Mouse (Mus musculus) natural killer cell, adult 2 months (primary cell): Measurements from ENCODE around the gene Gapdhs.
"Not testable (repeated sequence)": the region's sequence is repeated elsewhere in the genome, so short reads cannot be mapped to it uniquely, and the experiment has no call there.

ENCODE experiments used
- DNase-seq, 2 experiments: peaks; one replicate each; pipeline ENCODE4 v3.0.0; 2022; ENCODE audit warnings: low spot score in 2 of 2

Gapdhs gene

DNA sequence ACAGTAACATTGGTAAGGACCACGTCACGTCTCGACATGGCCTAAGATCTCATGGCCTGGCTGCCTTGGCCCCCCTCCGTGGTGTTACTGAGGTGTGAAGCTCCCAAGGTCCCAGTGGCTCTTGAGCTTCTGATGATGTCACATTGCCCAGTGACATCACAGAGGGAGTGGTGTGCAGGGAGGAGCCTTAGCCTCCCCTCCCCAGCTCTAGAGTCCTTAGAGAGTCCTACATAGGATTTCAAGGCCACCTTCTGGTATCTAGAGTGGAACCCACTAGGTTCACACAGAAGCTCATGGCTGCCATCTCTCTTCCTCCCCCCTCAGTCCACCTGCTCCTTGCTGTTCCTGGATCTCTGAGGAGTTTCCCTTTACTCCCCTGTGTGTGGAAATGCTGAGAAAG, at the start of gene Gapdhs:
Gapdhs (minus strand) TSS at position 65 of the 400 bp plus-strand sequence.
- not testable (repeated sequence) for DNase-seq

GRCm38 (mm10) chr7:30791921-30792320, 48.4 kb upstream of the Gapdhs start:
- no peak for DNase-seq

GRCm38 (mm10) chr7:30790141-30790540, 46.7 kb upstream of the Gapdhs start:
- no peak for DNase-seq

DNA sequence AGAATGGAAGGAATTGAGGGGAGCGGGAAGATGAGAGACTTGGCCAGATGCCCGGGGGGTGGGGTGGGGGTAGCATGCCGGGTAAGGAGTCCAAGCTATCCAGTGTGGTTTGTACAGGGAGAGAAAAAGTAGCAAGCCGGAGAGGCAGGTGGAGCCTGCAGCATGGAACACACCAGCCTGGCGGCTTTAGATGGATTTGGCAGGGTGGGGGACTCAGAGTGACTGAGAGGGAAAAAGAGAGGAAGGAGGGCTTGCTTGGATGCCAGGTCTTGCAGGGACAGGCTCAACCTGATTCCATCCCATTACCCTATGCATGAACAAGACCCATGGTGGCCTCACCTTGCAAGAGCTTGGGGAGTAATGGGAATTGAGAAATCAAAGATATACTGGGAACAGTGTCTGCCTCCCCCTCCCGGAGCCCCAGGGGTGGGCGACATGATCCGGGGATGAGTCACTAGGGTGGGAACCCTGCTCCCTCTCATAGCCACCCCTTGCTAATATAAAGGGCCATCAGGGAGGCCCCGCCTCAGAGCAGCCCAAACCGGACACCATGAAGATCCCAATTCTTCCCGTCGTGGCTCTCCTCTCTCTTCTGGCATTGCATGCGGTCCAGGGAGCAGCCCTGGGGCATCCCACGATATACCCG, 44.0 kb upstream of the Gapdhs start, which contains the start of gene Krtdap:
Krtdap (plus strand) TSS at position 520 of the 646 bp plus-strand sequence.
- no peak for DNase-seq

DNA sequence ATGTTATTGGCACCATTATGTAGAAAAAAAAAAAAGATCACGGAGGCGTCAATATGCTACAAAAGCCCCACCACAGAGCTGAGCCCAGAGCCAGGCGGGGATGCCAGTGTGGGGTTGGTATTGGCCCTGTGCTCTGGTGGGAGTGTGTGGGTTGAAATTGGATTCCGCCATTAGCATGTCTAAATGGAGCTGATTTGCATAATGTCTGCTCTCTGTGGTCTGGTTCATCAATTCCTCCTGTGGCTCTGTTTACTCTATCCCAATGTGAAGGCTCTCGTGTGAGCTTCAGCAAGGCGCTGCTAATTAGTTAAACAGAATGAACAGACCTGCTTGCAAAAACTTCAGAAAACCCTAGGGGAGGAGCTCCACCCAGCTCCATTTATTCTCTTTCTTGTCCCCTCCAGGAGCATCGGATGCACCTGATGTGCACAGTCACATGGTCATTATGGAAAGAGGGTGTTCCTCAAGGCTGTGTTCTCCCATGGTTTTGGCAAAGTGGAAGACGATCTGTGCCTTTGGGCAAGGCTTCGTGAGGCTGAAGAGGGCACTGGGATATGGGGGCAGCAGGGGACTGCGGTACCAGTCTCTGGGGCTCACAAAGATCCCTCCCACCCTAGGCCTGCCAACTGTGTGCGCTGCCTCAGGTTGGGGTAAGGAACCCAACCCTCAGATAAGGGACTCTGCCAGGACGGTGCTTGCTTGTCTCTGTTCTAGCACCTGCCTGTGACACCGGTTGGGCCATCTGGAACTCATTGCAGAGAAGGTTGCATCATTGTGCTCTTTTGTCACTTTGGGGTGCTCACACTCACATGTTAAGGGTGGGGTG, 42.5 kb upstream of the Gapdhs start:
- DNase-seq = no peak

- no peak for DNase-seq
Observed at GRCm38 (mm10) chr7:30785154-30785553, 41.7 kb upstream of the Gapdhs start.

DNA sequence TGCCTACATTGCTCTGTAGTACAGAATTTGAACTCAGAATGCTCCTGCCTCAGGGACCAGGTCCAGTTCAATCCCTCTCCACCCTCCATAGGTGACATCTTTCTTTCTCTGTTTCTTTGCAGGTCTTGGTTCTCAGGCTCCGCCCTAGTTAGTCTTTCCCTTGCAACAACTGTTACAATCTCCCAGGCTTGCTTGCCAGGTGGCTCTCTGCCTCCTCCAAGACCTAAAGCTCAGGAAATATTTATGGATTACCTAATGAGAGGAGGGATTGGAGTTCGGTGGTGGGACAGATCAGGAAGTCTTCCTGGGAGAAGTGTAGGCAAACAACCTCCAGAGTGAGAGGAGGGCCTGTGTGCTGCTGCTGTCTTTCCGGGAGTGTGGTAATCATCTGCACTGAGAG, 39.2 kb upstream of the Gapdhs start:
- DNase-seq = no peak

- no peak for DNase-seq
Observed at GRCm38 (mm10) chr7:30781792-30782191, 38.3 kb upstream of the Gapdhs start.

- DNase-seq = no peak
Observed at GRCm38 (mm10) chr7:30777911-30778310, 34.4 kb upstream of the Gapdhs start.

DNA sequence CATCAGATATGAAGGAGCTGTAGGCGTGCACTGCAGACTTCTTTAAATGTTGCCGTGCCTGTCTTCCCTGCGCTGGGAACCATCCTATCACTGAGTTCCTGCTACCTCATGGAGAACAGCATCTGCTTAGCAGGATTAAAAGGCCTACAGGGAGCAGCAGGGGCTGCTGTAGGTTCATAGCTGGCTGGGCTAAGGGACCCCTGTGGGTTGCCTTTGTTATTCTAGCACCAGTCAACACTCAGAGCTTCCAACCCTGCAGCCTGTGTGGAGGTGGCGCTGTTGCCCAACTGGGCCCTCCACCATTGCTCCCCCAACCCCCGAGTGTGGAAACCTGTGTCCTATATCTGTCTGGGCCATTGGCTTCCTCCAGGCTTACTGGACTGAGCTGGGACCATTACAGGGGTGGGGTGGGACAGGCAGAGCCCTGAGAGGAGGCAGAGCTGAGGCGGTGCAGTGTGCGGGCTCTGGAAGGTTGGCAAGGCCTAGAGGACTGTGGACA, 33.6 kb upstream of the Gapdhs start:
- DNase-seq = no peak

GRCm38 (mm10) chr7:30776104-30776503, 32.6 kb upstream of the Gapdhs start:
- no peak for DNase-seq

- no peak for DNase-seq
Observed at GRCm38 (mm10) chr7:30769236-30769635, 25.8 kb upstream of the Gapdhs start.

DNA sequence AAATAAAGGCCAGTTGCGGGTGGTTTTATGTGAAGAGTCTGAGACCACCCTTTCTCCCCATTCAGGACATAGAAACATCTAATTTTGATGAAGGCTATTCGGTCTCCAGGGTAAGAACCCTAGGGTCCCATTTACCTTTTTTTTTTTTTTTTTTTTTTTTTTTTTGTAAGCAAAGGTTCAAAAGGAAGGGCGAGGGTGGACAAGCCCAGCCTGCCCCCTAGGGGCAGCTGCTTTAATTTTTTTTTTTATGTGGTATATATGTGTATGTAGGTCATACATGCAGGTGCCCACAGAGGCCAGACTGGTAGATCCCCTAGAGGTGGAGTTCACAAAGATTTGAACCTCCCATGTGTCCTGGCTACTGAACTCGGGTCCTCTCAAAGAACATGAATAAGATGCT, 22.9 kb upstream of the Gapdhs start:
- no peak for DNase-seq

- no peak for DNase-seq
Observed at GRCm38 (mm10) chr7:30765173-30765572, 21.7 kb upstream of the Gapdhs start.

- DNase-seq = no peak
Observed at GRCm38 (mm10) chr7:30763456-30763855, 20.0 kb upstream of the Gapdhs start, which contains the start of gene Dmkn. Gene Dmkn (plus strand): TSS chr7:30763756.

DNA sequence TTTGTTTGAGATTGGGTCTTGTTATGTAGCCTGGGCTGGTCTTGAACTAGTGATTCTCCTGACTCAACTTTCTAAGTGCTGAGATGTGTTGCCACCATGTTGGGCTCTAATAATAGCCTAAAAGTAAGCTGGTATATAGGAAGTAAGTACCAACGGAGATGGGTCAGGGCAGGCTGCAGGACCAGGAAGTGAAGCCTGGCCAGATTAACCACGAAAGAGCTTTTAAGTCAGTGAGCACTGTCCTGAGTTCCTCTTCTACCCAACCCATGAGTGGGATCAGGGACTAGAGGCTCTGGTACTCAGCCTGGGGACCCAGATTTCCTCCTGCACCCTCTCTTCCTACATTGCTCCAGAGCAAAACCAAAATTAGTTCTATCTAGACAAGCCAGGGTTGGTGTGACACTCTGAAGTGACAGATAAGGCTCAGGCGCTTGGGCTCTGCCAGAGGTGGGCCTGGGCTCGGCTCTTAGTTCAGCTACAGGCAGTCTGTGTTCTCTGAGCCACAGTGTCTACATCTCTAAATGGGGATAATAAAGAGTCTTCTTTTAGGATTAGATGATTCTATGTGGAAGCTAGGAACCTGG, 18.4 kb upstream of the Gapdhs start:
- DNase-seq = no peak

DNA sequence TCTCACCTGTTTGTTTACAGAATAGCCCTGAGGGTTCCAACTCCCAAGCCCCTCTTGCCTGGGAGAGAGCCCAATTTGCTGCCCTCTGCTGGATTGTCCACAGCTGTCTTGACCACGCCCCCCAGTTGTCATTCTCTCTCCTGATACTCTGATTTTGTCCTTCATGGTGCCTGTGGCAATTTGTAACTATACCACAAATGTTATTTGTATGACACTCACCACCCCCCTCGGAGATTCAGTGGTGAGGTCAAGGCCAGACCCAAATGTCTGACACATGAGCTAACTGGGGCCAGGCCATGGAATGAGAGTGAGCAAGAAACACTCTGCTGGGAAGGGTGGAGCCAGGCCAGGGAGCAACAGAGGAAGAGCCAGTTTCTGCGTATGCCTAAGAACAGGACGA, 15.4 kb upstream of the Gapdhs start:
- peak in 1 of 2 experiments; percentile 19 for DNase-seq

GRCm38 (mm10) chr7:30757001-30757400, 13.5 kb upstream of the Gapdhs start:
- no peak for DNase-seq

GRCm38 (mm10) chr7:30751086-30751669, 7.7 kb upstream of the Gapdhs start, which contains the start of gene Sbsn:
Gene Sbsn (plus strand): TSS chr7:30751471.
- no peak for DNase-seq

- no peak for DNase-seq
Observed at GRCm38 (mm10) chr7:30749824-30750606, 6.5 kb upstream of the Gapdhs start.

DNA sequence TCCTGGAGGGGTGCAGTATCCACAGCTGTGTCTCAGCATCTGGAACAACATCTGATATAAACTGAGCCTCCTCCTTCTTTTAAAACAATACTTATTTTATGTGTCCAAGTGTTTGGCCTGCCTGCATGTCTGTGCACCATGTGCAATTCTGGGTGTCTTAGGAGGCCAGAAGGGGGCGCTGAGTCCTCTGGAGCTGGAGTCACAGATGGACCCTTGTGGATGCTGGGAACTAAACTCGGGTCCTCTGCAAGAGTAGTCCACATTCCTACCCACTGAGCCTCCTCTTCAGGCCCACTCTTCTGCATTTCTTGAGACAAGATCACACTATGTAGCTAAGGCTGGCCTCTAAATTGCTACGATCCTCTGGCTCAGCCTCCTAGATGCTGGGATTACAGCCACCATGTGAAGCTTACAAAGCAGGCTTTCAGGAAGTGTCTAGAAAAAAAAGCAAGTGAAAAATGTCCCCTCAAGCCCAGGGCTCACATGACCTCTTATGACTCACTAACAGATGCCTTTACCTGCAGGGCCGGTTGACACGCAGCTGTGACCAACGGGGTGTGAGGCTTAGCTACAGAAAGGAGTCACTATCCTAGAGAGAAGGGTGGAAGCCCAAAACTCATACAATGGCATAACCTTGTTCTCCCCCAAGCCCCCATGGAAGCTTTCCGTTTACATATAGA, 4.2 kb upstream of the Gapdhs start:
- DNase-seq = no peak
